25 mouse cellular contexts compared by ENCODE assay signal in the genomic region with DNA sequence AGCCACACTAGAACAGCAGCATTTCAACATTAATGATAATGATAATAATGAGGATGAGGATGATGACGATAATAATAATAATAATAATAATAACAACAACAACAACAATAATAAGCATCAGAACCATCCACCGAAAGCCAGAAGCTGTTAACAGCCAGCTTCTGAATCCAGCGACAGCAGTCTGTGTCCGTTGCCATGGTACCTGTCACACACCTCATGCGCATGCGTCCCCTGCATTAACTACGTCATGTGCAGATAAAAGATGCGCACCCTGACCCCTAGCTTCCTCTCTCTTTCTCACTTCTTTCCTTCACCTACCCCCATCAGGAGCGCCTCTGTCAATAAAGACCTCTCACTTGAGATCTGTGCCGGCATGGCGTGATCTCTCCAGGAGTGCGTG.
DNase-seq lines count a peak whose midpoint lies in the region; ATAC-seq lines count a peak whose summit lies in the region.
"Had no signal": no experiment of that assay in that cellular context is flagged by ENCODE, and none has a peak within 500 bp of the region (broad histone marks: within the 10 kb centered on the region; RNA-seq: fewer than 3 reads in every experiment).

No protein-coding gene starts in this region.

- H3K9me3 ChIP-seq in midbrain, embryonic 14.5 days (ENCODE audit: control insufficient read depth, low read length) = no peaks in the 10 kb centered on the region
- no peaks in the 10 kb centered on the region for H3K9me3 ChIP-seq in midbrain, embryonic 16.5 days (replicated peaks; ENCODE audit: control insufficient read depth, low read length, poor library complexity, severe bottlenecking)
- H3K9me3 ChIP-seq: forebrain, embryonic 10.5 days; forebrain, embryonic 13.5 days; hindbrain, embryonic 10.5 days had no signal

- no peaks in the 10 kb centered on the region for H3K36me3 ChIP-seq in midbrain, embryonic 14.5 days (ENCODE audit: control insufficient read depth, insufficient read depth, low read length)
- H3K36me3 ChIP-seq in midbrain, embryonic 16.5 days (ENCODE audit: control insufficient read depth, insufficient read depth, low read length) = no peaks in the 10 kb centered on the region
- H3K36me3 ChIP-seq: embryonic facial prominence, embryonic 10.5 days; embryonic facial prominence, embryonic 13.5 days; forebrain, embryonic 10.5 days; hindbrain, embryonic 10.5 days had no signal

- peak; percentile 56 for DNase-seq in midbrain, embryonic 14.5 days
- DNase-seq in R1 (ENCODE audit: low read depth, low spot score) = peak; percentile 24
- DNase-seq in brain, adult 2 months (ENCODE audit: low read depth, low spot score) = peak; percentile 17
- no peak for DNase-seq in heart, postnatal 36 days
- DNase-seq: adrenal gland, postnatal 10 days; adrenal gland, postnatal 36 days; cerebellum, adult 11-12 months; cerebellum, adult 8-10 months; cerebellum, postnatal 10 days; cerebellum, postnatal 36 days; embryo, embryonic 11 days; forebrain, postnatal 0 days; gastrocnemius, adult 2 months; gastrocnemius, postnatal 14 days; heart, adult 11 months had no signal

- ATAC-seq in midbrain, embryonic 14.5 days (ENCODE audit: low FRiP score, low TSS enrichment) = no peak
- ATAC-seq in midbrain, embryonic 16.5 days = no peak
- ATAC-seq in erythroblast, adult 5-6 weeks (replicated peaks; ENCODE audit: low FRiP score, poor library complexity, severe bottlenecking) = no peak
- ATAC-seq: CD4-positive, CD25-positive, alpha-beta regulatory T cell, adult 4 months; forebrain, embryonic 13.5 days; forebrain, postnatal 0 days had no signal

- 82% methylated on average over 12 of the region's 12 CpGs for WGBS in midbrain, embryonic 14.5 days
- WGBS in midbrain, embryonic 16.5 days = 79% methylated on average over 12 of the region's 12 CpGs

- no peaks in the 10 kb centered on the region for H3K27me3 ChIP-seq in midbrain, embryonic 14.5 days (ENCODE audit: control insufficient read depth, insufficient read depth, low read length)
- H3K27me3 ChIP-seq in midbrain, embryonic 16.5 days (ENCODE audit: control insufficient read depth, insufficient read depth, low read depth, low read length) = no peaks in the 10 kb centered on the region
- H3K27me3 ChIP-seq: embryonic facial prominence, embryonic 13.5 days; forebrain, embryonic 13.5 days had no signal

- H3K27ac ChIP-seq in midbrain, embryonic 14.5 days (replicated peaks; ENCODE audit: low read depth, low read length) = no peak overlapping the region
- H3K27ac ChIP-seq in midbrain, embryonic 16.5 days (ENCODE audit: low read length) = no peak overlapping the region
- H3K27ac ChIP-seq: embryonic facial prominence, embryonic 10.5 days; embryonic facial prominence, embryonic 13.5 days; forebrain, embryonic 10.5 days; forebrain, embryonic 13.5 days; gastrocnemius, adult 2 months; hindbrain, embryonic 10.5 days; hindbrain, embryonic 14.5 days had no signal

- H3K9ac ChIP-seq in midbrain, embryonic 14.5 days (replicated peaks; ENCODE audit: low read length) = no peak overlapping the region
- no peak overlapping the region for H3K9ac ChIP-seq in midbrain, embryonic 16.5 days (ENCODE audit: low read depth, low read length)
- H3K9ac ChIP-seq: embryonic facial prominence, embryonic 13.5 days; forebrain, embryonic 13.5 days; forebrain, postnatal 0 days; hindbrain, embryonic 14.5 days had no signal

- intact Hi-C loops in heart, postnatal 36 days (cut with DNase I) = no loop called here

- H3K4me3 ChIP-seq in midbrain, embryonic 14.5 days (replicated peaks; ENCODE audit: low read depth, low read length) = no peak overlapping the region
- no peak overlapping the region for H3K4me3 ChIP-seq in midbrain, embryonic 16.5 days (ENCODE audit: low read depth, low read length)
- H3K4me3 ChIP-seq: embryonic facial prominence, embryonic 10.5 days; embryonic facial prominence, embryonic 13.5 days; forebrain, embryonic 10.5 days; forebrain, embryonic 13.5 days; gastrocnemius, adult 2 months; hindbrain, embryonic 10.5 days had no signal

- no peaks in the 10 kb centered on the region for H3K4me1 ChIP-seq in midbrain, embryonic 14.5 days (ENCODE audit: control insufficient read depth, insufficient read depth, low read length)
- no peaks in the 10 kb centered on the region for H3K4me1 ChIP-seq in midbrain, embryonic 16.5 days (ENCODE audit: control insufficient read depth, insufficient read depth, low read length)
- H3K4me1 ChIP-seq: embryonic facial prominence, embryonic 10.5 days; forebrain, embryonic 10.5 days; forebrain, embryonic 13.5 days; hindbrain, embryonic 10.5 days had no signal

- H3K4me2 ChIP-seq in midbrain, embryonic 14.5 days (ENCODE audit: low read length) = no peak overlapping the region
- no peak overlapping the region for H3K4me2 ChIP-seq in midbrain, embryonic 16.5 days (ENCODE audit: low read length)
- H3K4me2 ChIP-seq: embryonic facial prominence, embryonic 13.5 days; forebrain, embryonic 13.5 days; heart, embryonic 11.5 days; hindbrain, embryonic 14.5 days had no signal

Comparison
In these comparisons a context has a peak if more than half of its experiments do, and no peak if none do; other contexts are left out.
1. DNase-seq: peak in midbrain, embryonic 14.5 days (single experiment), R1 (single experiment) and brain, adult 2 months (single experiment); none in heart, postnatal 36 days (0 of 2).